Mouse (Mus musculus): ENCODE data around the gene Cradd.

GRCm38 (mm10) chr10:95238667-95239066 lies 85.3 kb downstream of the Cradd start:
- TF ChIP-seq POLR2A (IDR thresholded peaks at IDR 0.05; ENCODE audit: low read depth, low read length): no peak
- TF ChIP-seq CTCF (IDR thresholded peaks at IDR 0.05; ENCODE audit: extremely low read depth, insufficient read length, insufficient replicate concordance, low read depth, low read length): no peak

Measured in small intestine, adult 2 months (tissue).